Mouse (Mus musculus): ENCODE results near the gene Cep95.

- TF ChIP-seq EP300 (IDR thresholded peaks at IDR 0.05; ENCODE audit: insufficient read depth, low read depth, low read length) (no peak), POLR2A (IDR thresholded peaks at IDR 0.05; ENCODE audit: insufficient read depth, low read depth, low read length) (no peak)
Measured at GRCm38 (mm10) chr11:106760511-106760910, 28.5 kb upstream of the Cep95 start.
